Mouse (Mus musculus): ENCODE results near the gene Sec23a. TPM values are rescaled to one million over a fixed set of nuclear protein-coding genes. Genes with fewer than 3 reads are reported as not detected.
"Not testable (repeated sequence)": the region's sequence is repeated elsewhere in the genome, so short reads cannot be mapped to it uniquely, and the experiment has no call there.

Sec23a gene
- total and polyA plus RNA-seq, 2 experiments from 2014 or later = 95.5 to 159 TPM

GRCm38 (mm10) chr12:58985766-58986165, 26.1 kb downstream of the Sec23a start:
- Histone ChIP-seq H3K9me3 (ENCODE audit: low read length) (no peaks in the 10 kb centered on the region), H3K27me3 (ENCODE audit: insufficient read depth, low read length) (no peaks in the 10 kb centered on the region), H3K4me2 (ENCODE audit: low read depth) (no peak overlapping the region), H3K4me3 (ENCODE audit: low read depth, low read length) (no peak overlapping the region), H3K27ac (ENCODE audit: low read depth, low read length) (no peak overlapping the region), H3K4me1 (ENCODE audit: insufficient read depth) (no peaks in the 10 kb centered on the region), H3K36me3 (ENCODE audit: insufficient read depth) (peaks cover 68% of the 10 kb centered on the region), H3K9ac (no peak overlapping the region)
- no peak for DNase-seq
- no peak for TF ChIP-seq CTCF (IDR thresholded peaks at IDR 0.05; ENCODE audit: low read depth)
- 94% methylated on average over 3 of the region's 3 CpGs for WGBS
- no peak for ATAC-seq

DNA sequence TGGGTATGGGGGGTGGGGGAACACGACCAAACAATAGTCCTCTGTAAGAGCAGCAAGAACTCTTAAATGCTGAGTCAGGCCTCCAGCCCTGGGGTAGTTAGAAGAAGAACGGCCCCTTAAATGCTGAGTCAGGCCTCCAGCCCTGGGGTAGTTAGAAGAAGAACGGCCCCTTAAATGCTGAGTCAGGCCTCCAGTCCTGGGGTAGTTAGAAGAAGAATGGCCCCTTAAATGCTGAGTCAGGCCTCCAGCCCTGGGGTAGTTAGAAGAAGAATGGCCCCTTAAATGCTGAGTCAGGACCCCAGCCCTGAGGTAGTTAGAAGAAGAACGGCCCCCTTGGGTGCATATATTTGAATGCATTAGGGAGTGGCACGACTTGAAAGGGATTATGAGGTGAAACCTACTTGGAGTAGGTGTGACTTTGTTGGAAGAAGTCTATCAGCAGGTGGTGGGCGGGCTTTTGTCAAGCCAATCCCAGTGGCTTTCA, 30.6 kb downstream of the Sec23a start:
- H3K9ac ChIP-seq; H3K4me1 ChIP-seq (ENCODE audit: insufficient read depth); H3K4me2 ChIP-seq (ENCODE audit: low read depth); DNase-seq; H3K27me3 ChIP-seq (ENCODE audit: insufficient read depth, low read length); H3K4me3 ChIP-seq (ENCODE audit: low read depth, low read length); H3K9me3 ChIP-seq (ENCODE audit: low read length); H3K27ac ChIP-seq (ENCODE audit: low read depth, low read length); ATAC-seq: not testable (repeated sequence)
- 77% methylated on average over 6 of the region's 6 CpGs for WGBS
- H3K36me3 ChIP-seq (ENCODE audit: insufficient read depth) = peaks cover 51% of the 10 kb centered on the region

GRCm38 (mm10) chr12:58976966-58977365, 34.9 kb downstream of the Sec23a start:
- DNase-seq (no peak), ATAC-seq (no peak)
- H3K9ac ChIP-seq = no peak overlapping the region
- H3K36me3 ChIP-seq (ENCODE audit: insufficient read depth) = peaks cover 39% of the 10 kb centered on the region
- H3K4me2 ChIP-seq (ENCODE audit: low read depth) = no peak overlapping the region
- WGBS = 73% methylated on average over 2 of the region's 2 CpGs
- no peak overlapping the region for H3K27ac ChIP-seq (ENCODE audit: low read depth, low read length)
- no peaks in the 10 kb centered on the region for H3K9me3 ChIP-seq (ENCODE audit: low read length)
- no peaks in the 10 kb centered on the region for H3K27me3 ChIP-seq (ENCODE audit: insufficient read depth, low read length)
- no peaks in the 10 kb centered on the region for H3K4me1 ChIP-seq (ENCODE audit: insufficient read depth)
- H3K4me3 ChIP-seq (ENCODE audit: low read depth, low read length) = no peak overlapping the region
- TF ChIP-seq CTCF (IDR thresholded peaks at IDR 0.05; ENCODE audit: low read depth) = no peak

- Histone ChIP-seq H3K4me1 (ENCODE audit: insufficient read depth) (no peaks in the 10 kb centered on the region), H3K36me3 (ENCODE audit: insufficient read depth) (peaks cover 46% of the 10 kb centered on the region), H3K4me2 (ENCODE audit: low read depth) (no peak overlapping the region), H3K27me3 (ENCODE audit: insufficient read depth, low read length) (no peaks in the 10 kb centered on the region), H3K4me3 (ENCODE audit: low read depth, low read length) (no peak overlapping the region), H3K27ac (ENCODE audit: low read depth, low read length) (no peak overlapping the region), H3K9me3 (ENCODE audit: low read length) (no peaks in the 10 kb centered on the region), H3K9ac (no peak overlapping the region)
- ATAC-seq = peak; percentile 85
- TF ChIP-seq CTCF (IDR thresholded peaks at IDR 0.05; ENCODE audit: low read depth) = peak; percentile 89
- peak; percentile 69 for DNase-seq
- 65% methylated on average over 4 of the region's 4 CpGs for WGBS
Measured at GRCm38 (mm10) chr12:58964583-58964982, 47.2 kb downstream of the Sec23a start.

DNA sequence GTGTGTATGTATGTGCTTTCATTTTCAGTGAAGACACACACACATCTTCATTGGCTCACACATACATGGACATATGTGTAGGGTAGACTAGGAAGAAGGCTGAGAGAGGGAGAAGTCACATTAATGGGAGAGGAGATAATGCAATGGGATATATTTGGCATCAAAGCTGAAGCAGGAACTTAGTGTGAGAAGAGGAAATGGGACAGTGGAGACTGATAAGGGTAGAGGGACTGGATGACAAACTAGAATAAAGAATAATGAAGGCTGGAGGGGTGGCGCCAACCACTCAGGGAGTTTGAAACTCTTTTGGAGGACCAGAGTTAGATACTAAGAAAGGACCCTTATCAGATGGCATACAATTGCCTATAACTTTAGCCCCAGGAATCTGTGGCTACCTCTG, 51.0 kb downstream of the Sec23a start:
- 96% methylated on average over 1 of the region's 1 CpGs for WGBS
- Histone ChIP-seq H3K4me3 (ENCODE audit: low read depth, low read length) (no peak overlapping the region), H3K4me1 (ENCODE audit: insufficient read depth) (no peaks in the 10 kb centered on the region), H3K27ac (ENCODE audit: low read depth, low read length) (no peak overlapping the region), H3K4me2 (ENCODE audit: low read depth) (no peak overlapping the region), H3K9me3 (ENCODE audit: low read length) (no peaks in the 10 kb centered on the region), H3K36me3 (ENCODE audit: insufficient read depth) (peaks cover 35% of the 10 kb centered on the region), H3K27me3 (ENCODE audit: insufficient read depth, low read length) (no peaks in the 10 kb centered on the region), H3K9ac (no peak overlapping the region)
- DNase-seq (no peak), ATAC-seq (no peak)
- no peak for TF ChIP-seq CTCF (IDR thresholded peaks at IDR 0.05; ENCODE audit: low read depth)

GRCm38 (mm10) chr12:58956624-58957023, 55.2 kb downstream of the Sec23a start:
- Histone ChIP-seq H3K9ac (no peak overlapping the region), H3K27me3 (ENCODE audit: insufficient read depth, low read length) (no peaks in the 10 kb centered on the region), H3K4me2 (ENCODE audit: low read depth) (no peak overlapping the region), H3K9me3 (ENCODE audit: low read length) (no peaks in the 10 kb centered on the region), H3K27ac (ENCODE audit: low read depth, low read length) (no peak overlapping the region), H3K36me3 (ENCODE audit: insufficient read depth) (peaks cover 15% of the 10 kb centered on the region), H3K4me1 (ENCODE audit: insufficient read depth) (no peaks in the 10 kb centered on the region), H3K4me3 (ENCODE audit: low read depth, low read length) (no peak overlapping the region)
- ATAC-seq = 0 out of 2 replicates have a peak, but pooled peaks have one; percentile 18
- no peak for TF ChIP-seq CTCF (IDR thresholded peaks at IDR 0.05; ENCODE audit: low read depth)
- WGBS = 80% methylated on average over 7 of the region's 7 CpGs
- DNase-seq = no peak

DNA sequence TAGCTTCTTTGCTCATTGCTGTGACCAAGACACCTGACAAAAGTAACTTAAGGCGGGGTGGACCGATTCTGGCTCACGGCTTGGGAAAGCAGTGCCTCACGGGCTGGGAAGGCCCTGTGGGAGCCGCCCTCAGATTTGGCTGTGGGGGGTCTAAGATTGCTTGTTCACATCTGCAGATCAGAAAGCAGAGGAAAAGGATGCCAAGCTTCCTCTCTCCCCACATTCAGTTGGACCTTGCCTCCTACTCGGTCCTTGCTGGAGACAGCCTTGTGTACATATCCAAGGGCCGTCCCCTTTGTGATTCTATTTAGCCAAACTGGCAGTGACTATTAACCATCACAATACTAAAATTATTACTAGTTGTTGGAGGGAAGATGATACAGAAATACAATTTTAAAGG, 55.7 kb downstream of the Sec23a start:
- 84% methylated on average over 7 of the region's 7 CpGs for WGBS
- no peak for ATAC-seq
- TF ChIP-seq CTCF (IDR thresholded peaks at IDR 0.05; ENCODE audit: low read depth) = no peak

More for the DNA sequence above, 55.7 kb downstream of the Sec23a start:
- H3K27me3 ChIP-seq (ENCODE audit: insufficient read depth, low read length) = no peaks in the 10 kb centered on the region
- no peak for DNase-seq
- H3K4me3 ChIP-seq (ENCODE audit: low read depth, low read length) = no peak overlapping the region
- no peaks in the 10 kb centered on the region for H3K9me3 ChIP-seq (ENCODE audit: low read length)
- H3K9ac ChIP-seq = no peak overlapping the region
- H3K4me1 ChIP-seq (ENCODE audit: insufficient read depth) = no peaks in the 10 kb centered on the region
- no peak overlapping the region for H3K4me2 ChIP-seq (ENCODE audit: low read depth)
- peaks cover 15% of the 10 kb centered on the region for H3K36me3 ChIP-seq (ENCODE audit: insufficient read depth)
- H3K27ac ChIP-seq (ENCODE audit: low read depth, low read length) = no peak overlapping the region
